Mouse (Mus musculus) MEL (cell line): ENCODE data around the gene Elfn1. TPM values are rescaled to one million over a fixed set of nuclear protein-coding genes. Genes with fewer than 3 reads are reported as not detected.

Experiments used
- DNase-seq: peaks from one replicate; pipeline ENCODE4 v3.0.0; 2011; ENCODE audit warnings: low read depth, low spot score
- H3K27ac ChIP-seq: 2 replicates; pipeline ENCODE4 v1.5.1; 2012; ENCODE audit warnings: low read depth, mild to moderate bottlenecking, control low read depth, low read length, moderate library complexity; ENCODE audit not compliant: control insufficient read depth
- H3K27me3 ChIP-seq, 2 experiments: fragments of 150-350 bp in 1 of 2; sonication (generic) in 1 of 2; 2 replicates each; pipeline ENCODE4 v1.6.1; 2012; ENCODE audit warnings: low read length in 2 of 2, mild to moderate bottlenecking in 2 of 2, improper control_type of control experiment in 1 of 2, moderate library complexity in 1 of 2; ENCODE audit not compliant: insufficient read depth in 2 of 2, control insufficient read depth in 1 of 2
- H3K36me3 ChIP-seq, 2 experiments: 2 replicates each; pipeline ENCODE4 v1.6.1; 2012 to 2014; ENCODE audit warnings: low read length in 2 of 2, improper control_type of control experiment in 1 of 2, inconsistent platforms in 1 of 2, mild to moderate bottlenecking in 1 of 2; ENCODE audit not compliant: insufficient read depth in 2 of 2, control insufficient read depth in 1 of 2
- H3K4me1 ChIP-seq, 2 experiments: fragments of 150-350 bp in 1 of 2; sonication (generic) in 1 of 2; 2 replicates each; pipeline ENCODE4 v1.6.1; 2012; ENCODE audit warnings: low read length in 2 of 2, improper control_type of control experiment in 1 of 2, mild to moderate bottlenecking in 1 of 2; ENCODE audit not compliant: insufficient read depth in 2 of 2, control insufficient read depth in 1 of 2
- H3K4me3 ChIP-seq, 2 experiments: fragments of 150-350 bp in 1 of 2; sonication (generic) in 1 of 2; 2 replicates each; pipeline ENCODE4 v1.5.1; 2012; ENCODE audit warnings: low read depth in 2 of 2, low read length in 2 of 2, mild to moderate bottlenecking in 2 of 2, moderate library complexity in 2 of 2, control low read depth in 1 of 2, improper control_type of control experiment in 1 of 2; ENCODE audit not compliant: control insufficient read depth in 1 of 2, insufficient read depth in 1 of 2
- H3K79me2 ChIP-seq: 2 replicates; pipeline ENCODE4 v1.6.1; 2012; ENCODE audit warnings: mild to moderate bottlenecking, low read length, moderate library complexity; ENCODE audit not compliant: control insufficient read depth, poor library complexity, insufficient read depth
- H3K9ac ChIP-seq: 2 replicates; pipeline ENCODE4 v1.6.1; 2012; ENCODE audit warnings: low read depth, mild to moderate bottlenecking, control low read depth, low read length, moderate library complexity; ENCODE audit not compliant: control insufficient read depth, poor library complexity, severe bottlenecking
- H3K9me3 ChIP-seq: fragments of 150-350 bp; sonication (generic); replicated peaks from 2 replicates; pipeline ENCODE4 v1.6.1; 2012; ENCODE audit warnings: mild to moderate bottlenecking, low read length, improper control_type of control experiment, moderate library complexity; ENCODE audit not compliant: insufficient read depth
- BHLHE40 ChIP-seq: IDR thresholded peaks from 2 replicates; pipeline ENCODE4 v1.6.1; 2012; ENCODE audit warnings: low read depth, mild to moderate bottlenecking, inconsistent platforms, low read length, improper control_type of control experiment, borderline replicate concordance
- CTCF ChIP-seq, 3 experiments: IDR thresholded peaks in 2 of 3; conservative IDR thresholded peaks in 1 of 3; 2 replicates each; pipeline ENCODE4 v1.5.1; 2011 to 2012; ENCODE audit warnings: low read length in 3 of 3, low read depth in 2 of 3, mild to moderate bottlenecking in 2 of 3, improper control_type of control experiment in 1 of 3, inconsistent platforms in 1 of 3, mixed read lengths in 1 of 3, moderate library complexity in 1 of 3; ENCODE audit not compliant: control insufficient read depth in 1 of 3, insufficient read depth in 1 of 3, poor library complexity in 1 of 3, severe bottlenecking in 1 of 3
- ELF1 ChIP-seq: IDR thresholded peaks from 2 replicates; pipeline ENCODE4 v1.6.1; 2014; ENCODE audit warnings: low read depth, mild to moderate bottlenecking, inconsistent platforms, low read length, improper control_type of control experiment, moderate library complexity
- EP300 ChIP-seq, 2 experiments: IDR thresholded peaks; 2 replicates each; pipeline ENCODE4 v1.6.1; 2011; ENCODE audit warnings: improper control_type of control experiment in 2 of 2, low read length in 2 of 2, low read depth in 1 of 2, mild to moderate bottlenecking in 1 of 2
- ETS1 ChIP-seq: IDR thresholded peaks from 2 replicates; pipeline ENCODE4 v1.6.1; 2012; ENCODE audit warnings: low read depth, mild to moderate bottlenecking, inconsistent platforms, low read length, improper control_type of control experiment, moderate library complexity
- GATA1 ChIP-seq: IDR thresholded peaks from 2 replicates; pipeline ENCODE4 v1.6.1; 2011; ENCODE audit warnings: low read depth, low read length, improper control_type of control experiment
- JUND ChIP-seq: IDR thresholded peaks from 2 replicates; pipeline ENCODE4 v1.6.1; 2011; ENCODE audit warnings: low read depth, mild to moderate bottlenecking, improper control_type of control experiment, low read length
- KAT2A ChIP-seq: conservative IDR thresholded peaks from 2 replicates; pipeline ENCODE4 v1.6.1; 2012; ENCODE audit warnings: low read depth, low read length, improper control_type of control experiment, inconsistent platforms
- MAFK ChIP-seq: IDR thresholded peaks from 2 replicates; pipeline ENCODE4 v1.6.1; 2011; ENCODE audit warnings: low read depth, mild to moderate bottlenecking, low read length, improper control_type of control experiment, borderline replicate concordance
- MAZ ChIP-seq: IDR thresholded peaks from 2 replicates; pipeline ENCODE4 v1.6.1; 2012; ENCODE audit warnings: low read depth, mild to moderate bottlenecking, inconsistent platforms, low read length, improper control_type of control experiment
- MXI1 ChIP-seq: IDR thresholded peaks from 2 replicates; pipeline ENCODE4 v1.6.1; 2011; ENCODE audit warnings: mild to moderate bottlenecking, low read depth, low read length, improper control_type of control experiment
- MYB ChIP-seq: IDR thresholded peaks from 2 replicates; pipeline ENCODE4 v1.6.1; 2011; ENCODE audit warnings: mild to moderate bottlenecking, low read depth, low read length, improper control_type of control experiment
- MYC ChIP-seq: IDR thresholded peaks from 2 replicates; pipeline ENCODE4 v1.6.1; 2011; ENCODE audit warnings: low read depth, mild to moderate bottlenecking, low read length, improper control_type of control experiment, moderate library complexity
- POLR2AphosphoS5 ChIP-seq: IDR thresholded peaks from 2 replicates; pipeline ENCODE4 v1.6.1; 2012; ENCODE audit warnings: low read depth, borderline replicate concordance, mild to moderate bottlenecking, inconsistent platforms, low read length, moderate library complexity, mixed read lengths
- RAD21 ChIP-seq: IDR thresholded peaks from 2 replicates; pipeline ENCODE4 v1.6.1; 2011; ENCODE audit warnings: mild to moderate bottlenecking, low read depth, low read length, improper control_type of control experiment
- RCOR1 ChIP-seq: IDR thresholded peaks from 2 replicates; pipeline ENCODE4 v1.6.1; 2012; ENCODE audit warnings: low read depth, mild to moderate bottlenecking, inconsistent platforms, low read length, improper control_type of control experiment
- SIN3A ChIP-seq: IDR thresholded peaks from 2 replicates; pipeline ENCODE4 v1.6.1; 2012; ENCODE audit warnings: low read length, improper control_type of control experiment, inconsistent platforms
- SMC3 ChIP-seq: IDR thresholded peaks from 2 replicates; pipeline ENCODE4 v1.6.1; 2011; ENCODE audit warnings: low read depth, low read length, improper control_type of control experiment
- TCF12 ChIP-seq: IDR thresholded peaks from 2 replicates; pipeline ENCODE4 v1.6.1; 2014; ENCODE audit warnings: low read depth, mild to moderate bottlenecking, inconsistent platforms, low read length, improper control_type of control experiment, moderate library complexity
- UBTF ChIP-seq: IDR thresholded peaks from 2 replicates; pipeline ENCODE4 v1.6.1; 2012; ENCODE audit warnings: low read depth, mild to moderate bottlenecking, inconsistent platforms, low read length, improper control_type of control experiment, moderate library complexity, borderline replicate concordance; ENCODE audit not compliant: insufficient read depth
- USF1 ChIP-seq: IDR thresholded peaks from 2 replicates; pipeline ENCODE4 v1.6.1; 2014; ENCODE audit warnings: low read depth, mild to moderate bottlenecking, inconsistent platforms, low read length, improper control_type of control experiment, moderate library complexity
- ZMIZ1 ChIP-seq: IDR thresholded peaks from 2 replicates; pipeline ENCODE4 v1.6.1; 2012; ENCODE audit warnings: low read depth, mild to moderate bottlenecking, inconsistent platforms, low read length, improper control_type of control experiment, moderate library complexity
- ZNF384 ChIP-seq: IDR thresholded peaks from 2 replicates; pipeline ENCODE4 v1.6.1; 2012; ENCODE audit warnings: low read depth, mild to moderate bottlenecking, inconsistent platforms, low read length, improper control_type of control experiment
- polyA plus RNA-seq, 2 experiments: library from polyadenylated mRNA; stranded (reverse) in 1 of 2; unstranded in 1 of 2; fragments of >175 nt in 1 of 2; fragments of >200 nt in 1 of 2; gene quantifications; 2 replicates each; pipeline versions ENCODE4 v1.2.1 to v1.2.4; 2012; ENCODE audit warnings: low replicate concordance in 2 of 2, low read depth in 1 of 2; ENCODE audit not compliant: insufficient read length in 2 of 2, insufficient read depth in 1 of 2, missing spikeins in 1 of 2
- total RNA-seq: library from RNA; depleted of rRNA; stranded (reverse); fragments of 300-350 nt; gene quantifications from 2 replicates; pipeline ENCODE4 v1.2.3, GENCODE M21; 2012

Gene Elfn1
- total and polyA plus RNA-seq, 3 experiments: 0.08 TPM; not detected in 2

- no peak overlapping the region for H3K9ac ChIP-seq
- TF ChIP-seq MYC (no peak), UBTF (no peak), ZNF384 (no peak), JUND (no peak)
- H3K27me3 ChIP-seq: no peaks in the 10 kb centered on the region
- H3K4me3 ChIP-seq: no peak overlapping the region
- DNase-seq: no peak
- no peak overlapping the region for H3K27ac ChIP-seq
- no peaks in the 10 kb centered on the region for H3K79me2 ChIP-seq
- H3K36me3 ChIP-seq: no peaks in the 10 kb centered on the region
- no peaks in the 10 kb centered on the region for H3K4me1 ChIP-seq
- no peaks in the 10 kb centered on the region for H3K9me3 ChIP-seq
Measured at GRCm38 (mm10) chr5:139945715-139946364, 38.1 kb downstream of the Elfn1 start.

- no peaks in the 10 kb centered on the region for H3K4me1 ChIP-seq
- H3K27ac ChIP-seq: no peak overlapping the region
- no peak for TF ChIP-seq ETS1
- TF ChIP-seq MAZ: no peak
- TF ChIP-seq SIN3A: no peak
- peak; percentile 56 for TF ChIP-seq SMC3
- TF ChIP-seq ELF1: no peak
- TF ChIP-seq BHLHE40: no peak
- TF ChIP-seq GATA1: no peak
- TF ChIP-seq MAFK: no peak
- TF ChIP-seq KAT2A: no peak
- peak; percentile 38 for TF ChIP-seq RAD21
- no peak for TF ChIP-seq ZMIZ1
- no peak for TF ChIP-seq MYB
- TF ChIP-seq TCF12: no peak
- TF ChIP-seq RCOR1: no peak
- no peak for TF ChIP-seq POLR2AphosphoS5
- no peak for TF ChIP-seq MXI1
- no peak for TF ChIP-seq EP300 (IDR thresholded peaks at IDR 0.05; ENCODE audit: low read depth in 1 of 2, low read length in 2 of 2)
- TF ChIP-seq USF1: no peak
- peak; percentile 50 to 84 (median 61) for TF ChIP-seq CTCF (IDR thresholded peaks at IDR 0.05 in 2 of 3, conservative IDR thresholded peaks at IDR 0.05 in 1 of 3; ENCODE audit: control insufficient read depth in 1 of 3, insufficient read depth in 1 of 3, low read depth in 2 of 3, low read length in 3 of 3, poor library complexity in 1 of 3, severe bottlenecking in 1 of 3)
- no peak for TF ChIP-seq MYC
- no peak overlapping the region for H3K9ac ChIP-seq
- H3K9me3 ChIP-seq: no peaks in the 10 kb centered on the region
- no peak overlapping the region for H3K4me3 ChIP-seq
- DNase-seq: peak; percentile 32
- H3K27me3 ChIP-seq: no peaks in the 10 kb centered on the region
- no peaks in the 10 kb centered on the region for H3K36me3 ChIP-seq
- H3K79me2 ChIP-seq: no peaks in the 10 kb centered on the region
Measured at GRCm38 (mm10) chr5:139947446-139947845, 39.7 kb downstream of the Elfn1 start.
